Mouse (Mus musculus): ENCODE results near the gene Dusp27.
A peak's percentile ranks its signal among the peaks of the same experiment; 100 is the strongest.

The Dusp27 gene

DNA sequence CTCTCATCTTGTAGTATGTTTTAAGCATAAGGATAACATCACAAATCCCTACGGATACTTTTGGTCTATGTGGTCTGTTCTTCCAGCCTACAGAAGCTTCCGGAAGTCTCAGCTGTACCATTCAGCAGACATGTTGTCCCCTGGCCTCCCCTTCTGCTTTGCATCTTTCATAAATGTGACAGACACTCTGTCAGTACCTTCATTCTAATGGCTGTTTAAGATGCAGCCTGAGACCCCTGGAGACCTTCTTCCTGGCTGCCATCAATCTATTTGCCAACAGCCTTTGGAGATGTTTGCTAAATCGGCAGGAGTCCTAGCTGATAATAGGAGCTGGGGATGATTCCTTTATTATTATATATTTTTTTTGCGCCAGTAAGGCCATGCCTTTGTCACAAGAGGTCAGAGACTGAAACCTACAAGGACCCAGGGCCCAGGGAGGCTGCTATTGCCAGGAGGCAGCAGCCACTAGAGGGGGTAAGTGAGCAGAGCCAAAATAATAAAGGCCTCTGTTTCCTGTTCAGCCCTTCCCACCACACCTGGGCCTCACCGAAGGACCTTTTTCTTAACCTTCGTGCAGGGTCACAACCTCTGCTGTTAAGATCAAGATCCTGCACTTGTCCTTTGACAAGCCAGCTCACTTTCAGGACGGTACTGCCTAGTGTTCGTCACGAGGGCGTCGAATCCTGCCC is 24.7 kb downstream of the Dusp27 start:
- peak; percentile 12 to 35 for DNase-seq (ENCODE audit: low spot score in 2 of 2)

- DNase-seq (ENCODE audit: low spot score in 2 of 2), result no peak
Observed at GRCm38 (mm10) chr1:166098120-166098519, 29.6 kb downstream of the Dusp27 start.

DNA sequence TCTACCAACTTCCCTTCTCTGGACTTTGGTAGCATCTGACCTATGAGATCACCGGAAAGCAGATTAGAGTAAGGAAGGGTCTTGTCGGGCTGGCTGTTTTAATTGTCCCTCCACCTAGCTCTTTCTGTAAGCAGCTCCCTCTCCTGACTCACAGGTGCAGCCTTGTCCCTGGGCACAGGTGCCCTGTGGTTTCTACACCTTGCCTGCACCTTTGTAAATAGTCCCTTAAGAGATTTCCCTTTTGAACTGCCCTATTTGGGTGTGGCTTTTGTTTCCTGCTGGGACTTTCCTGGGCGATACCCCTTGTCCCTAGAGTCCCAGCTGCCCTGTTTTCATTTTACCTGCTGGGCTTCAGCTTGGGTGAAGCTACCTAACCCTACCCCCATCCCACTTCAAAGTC is 33.3 kb downstream of the Dusp27 start:
- DNase-seq (ENCODE audit: low spot score in 2 of 2), result no peak

- no peak for DNase-seq (ENCODE audit: low spot score in 2 of 2)
Observed at GRCm38 (mm10) chr1:166090306-166090705, 37.4 kb downstream of the Dusp27 start.

- no peak for DNase-seq (ENCODE audit: low spot score in 2 of 2)
Observed at GRCm38 (mm10) chr1:166089739-166090138, 38.0 kb downstream of the Dusp27 start.

DNA sequence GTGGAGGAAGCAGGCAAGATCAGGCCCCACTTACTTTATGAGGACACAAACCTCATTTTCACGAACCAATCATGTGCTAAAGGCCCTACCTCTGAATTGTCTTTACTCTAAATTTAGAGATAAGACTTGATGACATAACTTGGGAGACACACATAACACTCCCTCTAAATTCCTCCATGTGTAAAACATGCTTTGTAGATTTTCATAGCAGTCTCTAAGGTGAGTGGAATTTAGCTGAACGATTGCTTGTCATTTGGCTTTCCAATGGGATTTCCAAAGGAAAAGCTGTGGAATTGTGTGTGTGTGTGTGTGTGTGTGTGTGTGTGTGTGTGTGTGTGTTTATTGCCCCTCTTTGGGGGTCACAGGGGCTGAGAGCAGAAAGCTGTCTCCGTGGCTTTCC is 38.4 kb downstream of the Dusp27 start:
- DNase-seq (ENCODE audit: low spot score in 2 of 2), result no peak

- no peak for DNase-seq (ENCODE audit: low spot score in 2 of 2)
Observed at GRCm38 (mm10) chr1:166088446-166089170, 39.1 kb downstream of the Dusp27 start.

DNA sequence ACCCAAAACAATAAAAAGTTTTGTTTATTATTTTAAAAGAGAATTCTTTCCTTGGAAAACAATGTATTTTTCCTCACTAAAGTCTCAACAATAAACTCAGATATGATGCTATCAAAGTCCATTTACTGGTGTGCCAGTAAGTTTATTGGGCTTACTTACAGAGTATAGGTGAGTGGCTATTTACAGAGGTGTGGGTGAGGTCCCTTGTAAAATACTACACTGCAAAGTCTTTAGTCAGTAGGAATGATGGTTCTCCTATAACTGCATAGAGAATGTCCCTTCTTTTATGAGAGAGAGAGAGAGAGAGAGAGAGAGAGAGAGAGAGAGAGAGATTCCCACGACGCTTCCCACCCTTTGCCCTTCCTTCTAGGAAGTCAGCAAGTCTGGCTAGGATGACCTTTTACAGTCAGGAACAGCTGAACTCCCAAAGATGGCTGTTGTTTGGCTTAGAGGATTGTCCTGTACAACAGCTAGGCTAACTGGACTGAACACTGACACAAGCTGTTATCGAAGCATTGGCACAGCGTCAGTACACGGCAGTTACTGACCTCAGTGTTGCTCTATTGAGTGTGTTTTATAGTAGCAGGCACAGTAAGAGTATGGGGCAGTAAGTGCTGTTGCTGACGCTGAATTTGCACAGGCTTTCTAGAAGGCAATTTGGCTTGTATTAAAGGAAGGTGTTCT is 50.5 kb downstream of the Dusp27 start:
- no peak for DNase-seq (ENCODE audit: low spot score in 2 of 2)

DNA sequence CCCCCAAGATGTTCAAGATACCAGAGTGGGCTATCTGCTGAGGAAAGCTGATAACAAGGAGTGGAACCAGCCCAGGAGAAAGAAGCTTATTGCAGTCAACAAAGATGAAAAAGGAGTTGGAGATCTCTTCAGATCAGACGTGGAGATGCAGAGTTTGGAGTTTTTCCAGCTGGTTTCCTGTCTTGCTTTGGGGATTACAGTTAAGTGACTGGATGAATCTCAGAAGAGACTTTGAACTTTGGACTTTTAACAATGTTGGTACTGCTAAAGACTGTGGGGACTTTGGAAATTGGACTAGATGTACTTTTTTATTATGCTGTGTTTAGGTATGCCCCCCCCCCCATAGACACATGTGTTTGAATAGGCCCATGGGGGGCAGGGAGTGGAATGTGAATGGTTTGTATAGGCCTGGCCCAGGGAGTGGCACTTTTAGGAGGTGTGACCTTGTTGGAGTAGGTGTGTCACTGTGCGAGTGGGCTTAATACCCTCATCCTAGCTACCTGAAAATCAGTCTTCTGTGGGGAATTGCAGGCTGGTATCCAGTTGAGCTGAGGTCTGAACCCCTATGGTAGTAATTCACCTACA is 59.8 kb downstream of the Dusp27 start:
- no peak for DNase-seq (ENCODE audit: low spot score in 2 of 2)

GRCm38 (mm10) chr1:166063870-166064269 is 63.9 kb downstream of the Dusp27 start:
- DNase-seq (ENCODE audit: low spot score in 2 of 2), result no peak

DNA sequence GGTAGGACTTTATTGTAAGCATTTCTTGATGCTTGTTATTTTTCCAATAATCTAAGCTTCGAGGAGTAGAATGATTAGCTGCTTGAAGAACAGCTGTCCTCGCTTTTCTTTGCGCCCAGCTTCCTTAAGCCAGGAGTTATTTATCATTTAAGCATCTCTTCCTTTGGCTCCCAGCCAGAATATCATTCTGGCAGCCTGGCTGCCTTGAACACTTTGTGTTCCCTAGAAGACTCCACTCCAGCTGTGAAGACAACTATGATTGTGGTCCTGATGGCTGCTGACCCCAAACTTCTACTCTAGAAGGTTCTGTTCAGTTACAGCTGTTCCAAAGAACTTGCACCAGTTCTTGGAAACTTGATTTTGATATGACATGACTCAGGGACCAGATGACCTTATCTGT is 66.2 kb downstream of the Dusp27 start:
- no peak for DNase-seq (ENCODE audit: low spot score in 2 of 2)

- no peak for DNase-seq (ENCODE audit: low spot score in 2 of 2)
Observed at GRCm38 (mm10) chr1:166060406-166060805, 67.3 kb downstream of the Dusp27 start.

DNA sequence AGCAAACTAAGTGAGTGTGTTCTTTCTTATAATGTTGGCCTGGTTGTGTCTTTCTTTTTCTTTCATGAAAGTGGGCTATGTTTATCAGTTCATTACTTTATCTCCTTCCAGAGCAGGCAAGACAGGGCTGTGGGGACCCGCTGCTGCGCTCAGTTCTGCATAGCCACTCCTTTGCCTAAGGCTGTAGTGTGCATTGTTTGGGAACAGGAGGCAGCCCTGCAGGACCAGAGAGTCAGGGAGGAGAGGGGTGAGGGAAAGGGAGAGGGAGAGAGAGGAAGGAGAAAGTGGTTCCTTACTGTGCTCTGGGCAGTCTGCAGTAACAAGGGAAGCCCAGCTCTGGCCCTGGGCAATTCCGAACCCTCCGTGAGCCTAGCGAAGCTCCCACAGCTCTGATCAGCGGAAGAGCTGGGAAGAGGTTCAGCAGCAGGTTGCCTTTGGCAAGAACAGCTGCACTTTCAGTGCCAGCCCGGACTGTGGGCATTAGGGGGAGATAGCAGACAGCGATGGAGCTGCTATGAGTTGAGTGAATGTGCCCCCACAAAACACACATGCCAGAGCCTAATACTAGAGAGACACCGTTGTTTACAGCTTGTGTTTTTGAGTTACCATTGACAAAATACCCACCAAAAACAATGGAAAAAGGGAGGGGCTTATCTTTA is 71.5 kb downstream of the Dusp27 start:
- no peak for DNase-seq (ENCODE audit: low spot score in 2 of 2)

DNA sequence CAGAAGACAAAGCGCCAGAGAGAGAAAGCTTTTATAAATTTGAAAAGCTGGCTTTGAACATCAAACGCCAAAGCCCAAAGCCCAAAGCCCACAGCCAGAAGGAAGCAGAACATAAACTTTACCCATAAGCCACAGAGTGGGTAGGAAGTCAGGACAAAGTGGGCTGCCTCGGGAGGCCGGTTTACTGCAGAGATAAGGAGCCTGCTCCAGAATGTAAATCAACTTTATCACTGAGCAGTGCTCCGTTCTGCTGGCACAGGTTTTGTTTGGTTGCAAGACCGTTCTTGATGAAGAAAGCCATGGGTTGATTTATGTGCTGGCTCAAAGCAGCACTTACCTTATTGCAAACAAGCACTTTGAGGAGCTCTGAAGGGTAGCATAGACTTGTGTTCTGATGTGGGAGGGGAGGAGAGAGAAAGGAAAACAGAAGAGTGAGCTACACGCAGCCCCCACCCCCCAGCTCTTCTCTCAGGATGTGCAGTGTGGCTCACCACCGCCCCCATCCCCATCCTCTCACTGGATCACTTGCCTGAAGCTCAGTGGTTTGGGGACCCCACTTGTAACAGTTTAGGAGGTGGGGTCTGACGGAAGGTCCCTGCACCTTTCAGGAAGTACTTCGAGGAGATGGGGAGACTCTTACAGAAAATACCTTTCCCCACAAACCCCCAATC is 74.3 kb downstream of the Dusp27 start:
- DNase-seq (ENCODE audit: low spot score in 2 of 2), result peak in 1 of 2 experiments; percentile 30

- DNase-seq (ENCODE audit: low spot score in 2 of 2), result no peak
Observed at GRCm38 (mm10) chr1:166049046-166049827, 78.5 kb downstream of the Dusp27 start.

DNA sequence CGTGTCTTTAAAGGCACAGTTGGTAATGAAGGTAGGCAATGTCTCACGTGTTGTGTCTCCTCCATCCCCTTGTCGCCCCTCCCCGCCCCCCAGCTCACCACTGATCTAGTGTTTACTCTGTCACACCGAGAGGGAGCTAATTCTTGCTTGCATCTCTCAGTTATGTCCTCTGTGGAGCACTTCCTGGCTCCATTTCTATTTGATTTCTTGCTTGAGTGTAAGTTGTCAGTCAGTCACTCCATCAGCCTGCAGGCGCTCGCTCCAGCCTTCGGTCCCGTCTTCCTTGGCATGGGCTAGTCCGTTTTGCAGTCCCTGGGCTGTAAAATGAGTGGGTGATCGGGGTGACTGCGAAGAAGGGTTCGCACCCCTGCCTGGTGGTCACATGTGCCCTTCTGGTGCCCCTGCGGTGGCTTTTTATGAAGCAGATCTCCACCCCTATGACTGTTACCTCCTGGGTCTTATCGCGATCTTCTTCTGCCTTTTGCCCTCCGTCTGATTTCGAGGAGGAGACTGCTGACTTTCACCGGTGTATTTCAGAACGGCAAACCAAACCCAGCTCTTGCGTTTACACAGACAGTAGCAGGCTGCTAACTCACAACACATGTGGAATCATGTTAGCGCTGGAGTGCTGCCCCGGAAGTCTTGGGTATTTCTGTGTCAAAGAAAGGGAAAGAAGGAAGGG is 79.4 kb downstream of the Dusp27 start:
- peak in 1 of 2 experiments; percentile 28 for DNase-seq (ENCODE audit: low spot score in 2 of 2)
